Mouse (Mus musculus): ENCODE measurements at regions not wholly inside any gene's neighbourhood (a gene's known extent, or its start where the extent isn't known, plus 50 kb on each side); places are given as distances from the start of the nearest gene placed in this dataset.

- DNase-seq = no peak
Observed at GRCm38 (mm10) chrX:47726285-47726684, 166.5 kb downstream of the Smarca1 start.

- DNase-seq = peak in 1 of 2 experiments; percentile 2
Observed at GRCm38 (mm10) chrX:47703080-47703479, 189.7 kb downstream of the Smarca1 start.

GRCm38 (mm10) chrX:47668778-47669177, 224.0 kb downstream of the Smarca1 start:
- DNase-seq = no peak

GRCm38 (mm10) chrX:47646523-47646922, 246.3 kb downstream of the Smarca1 start:
- no peak for DNase-seq

GRCm38 (mm10) chrX:47641191-47641590, 251.6 kb downstream of the Smarca1 start:
- DNase-seq = no peak

- no peak for DNase-seq
Observed at GRCm38 (mm10) chrX:47638831-47639316, 253.9 kb downstream of the Smarca1 start.

DNA sequence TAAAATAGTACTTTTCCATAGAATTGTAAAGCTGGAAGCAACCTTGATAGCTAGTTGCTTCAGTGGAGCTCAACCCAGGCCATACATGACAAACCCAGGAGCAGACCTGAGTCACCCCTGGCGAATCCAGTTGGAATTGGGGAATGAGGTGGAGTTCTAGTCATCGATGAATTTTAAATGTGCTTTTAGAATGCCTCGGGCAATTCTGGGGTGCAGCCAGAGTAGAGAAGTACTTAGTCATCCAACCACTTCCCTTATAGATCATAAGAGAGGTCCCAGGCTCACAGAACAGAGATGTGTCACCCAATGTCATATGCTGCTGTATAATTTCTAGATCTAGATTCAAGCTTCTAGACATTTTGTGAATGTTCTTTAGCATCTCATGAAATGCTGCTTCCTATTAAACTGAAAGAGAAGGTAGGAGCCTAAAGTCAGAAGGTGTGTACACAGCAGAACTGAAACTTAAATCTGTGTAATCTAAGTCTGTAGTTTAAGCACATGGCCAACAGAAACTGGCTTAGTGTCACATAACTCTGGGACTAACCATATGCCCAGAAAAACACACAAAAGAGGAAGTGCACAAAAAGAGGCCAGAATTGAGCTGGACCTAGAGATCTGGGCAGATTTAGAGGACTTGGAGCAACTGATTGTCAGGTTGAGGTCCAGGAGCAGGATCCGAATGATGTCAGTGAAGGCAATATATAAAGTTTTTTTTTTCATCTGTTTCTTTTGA, 269.7 kb downstream of the Smarca1 start:
- DNase-seq = no peak

DNA sequence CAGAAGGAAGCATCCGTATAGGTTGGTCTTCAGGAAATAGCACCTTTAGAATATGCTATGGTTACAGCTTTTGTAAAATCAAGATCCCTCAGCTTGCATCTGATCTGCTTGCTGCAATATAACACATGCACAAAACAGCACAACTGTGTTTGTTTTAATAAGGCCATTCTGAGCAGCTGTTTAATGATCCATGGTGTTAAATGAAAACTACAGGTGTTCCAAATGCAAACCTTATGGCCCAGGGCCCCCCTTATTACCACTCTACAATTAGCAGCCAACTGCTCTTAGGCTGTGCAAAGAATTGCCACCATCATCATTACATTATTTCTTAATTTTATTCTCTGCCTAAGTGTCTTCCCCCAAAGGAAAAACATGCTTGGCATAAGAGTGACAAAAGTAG, 280.4 kb downstream of the Smarca1 start:
- no peak for DNase-seq
